Mouse (Mus musculus) C2C12 (cell line): ENCODE measurements at regions not wholly inside any gene's neighbourhood (a gene's known extent, or its start where the extent isn't known, plus 50 kb on each side); places are given as distances from the start of the nearest gene placed in this dataset.
"Not testable (repeated sequence)": the region's sequence is repeated elsewhere in the genome, so short reads cannot be mapped to it uniquely, and the experiment has no call there.

Experiments used
- CTCF ChIP-seq: IDR thresholded peaks from one replicate; pipeline ENCODE4 v1.5.1; 2011; ENCODE audit not compliant: control insufficient read depth, insufficient read depth, insufficient read length
- FOSL1 ChIP-seq: IDR thresholded peaks from one replicate; pipeline ENCODE4 v1.8.0; 2011; ENCODE audit warnings: mild to moderate bottlenecking, low read length; ENCODE audit not compliant: poor library complexity, insufficient read depth, severe bottlenecking
- MAX ChIP-seq: IDR thresholded peaks from one replicate; pipeline ENCODE4 v1.6.1; 2011; ENCODE audit warnings: mild to moderate bottlenecking, control low read depth
- MYOG ChIP-seq: IDR thresholded peaks from one replicate; pipeline ENCODE4 v1.6.1; 2011; ENCODE audit not compliant: control insufficient read depth, insufficient read length; ENCODE audit errors: extremely low read depth
- USF1 ChIP-seq: IDR thresholded peaks from one replicate; pipeline ENCODE4 v1.6.1; 2011; ENCODE audit warnings: low read depth, mild to moderate bottlenecking, control low read depth, moderate library complexity

GRCm38 (mm10) chr14:53026958-53027357 is 531.4 kb upstream of the Olfr1507 start:
- not testable (repeated sequence) for TF ChIP-seq FOSL1, CTCF, USF1, MAX, MYOG
